Mouse (Mus musculus): ENCODE results near the gene Ribc2.

GRCm38 (mm10) chr15:85179528-85180180 lies 47.8 kb downstream of the Ribc2 start:
- TF ChIP-seq CTCF (IDR thresholded peaks at IDR 0.05; ENCODE audit: low read depth) = no peak
- no peak for TF ChIP-seq EP300 (optimal IDR thresholded peaks at IDR 0.05)

All from stomach, postnatal 0 days (tissue).